Mouse (Mus musculus): ENCODE results near the gene Clk1.

DNA sequence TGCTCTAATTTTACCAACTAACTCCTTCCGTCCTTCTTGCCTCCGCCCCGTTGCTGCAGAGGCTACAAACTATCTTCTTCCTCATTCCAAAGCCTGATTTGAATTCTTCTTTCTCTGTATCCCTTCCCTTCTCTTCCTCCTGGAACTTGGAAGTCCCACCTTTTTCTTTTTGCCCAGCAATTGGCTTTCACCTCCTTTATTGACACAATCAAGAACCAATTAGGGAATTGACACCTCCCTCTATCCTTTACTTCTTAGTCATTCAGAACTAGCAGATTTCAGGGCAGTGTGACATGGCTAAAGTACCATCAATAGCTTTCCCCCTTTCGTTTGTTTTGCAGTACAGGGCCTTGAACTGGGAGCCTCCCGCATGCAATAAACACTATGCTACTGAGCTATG lies 34.3 kb upstream of the Clk1 start:
- no peak for TF ChIP-seq CTCF (IDR thresholded peaks at IDR 0.05; ENCODE audit: extremely low read depth, insufficient read depth, insufficient read length, insufficient replicate concordance)
- TF ChIP-seq POLR2A (IDR thresholded peaks at IDR 0.05; ENCODE audit: low read depth, low read length): no peak

Measured in spleen, adult 2 months (tissue).